ENCODE assay signal across 20 mouse cellular contexts in genomic region chr7:46339818-46340217, GRCm38 (mm10). TPM values are rescaled to one million over a fixed set of nuclear protein-coding genes. Genes with fewer than 3 reads are reported as not detected.
A peak's percentile ranks its signal among the peaks of the same experiment; 100 is the strongest.
DNase-seq lines count a peak whose midpoint lies in the region; ATAC-seq and TF ChIP-seq lines count a peak whose summit lies in the region.
"Had no signal": no experiment of that assay in that cellular context is flagged by ENCODE, and none has a peak within 500 bp of the region (broad histone marks: within the 10 kb centered on the region; RNA-seq: fewer than 3 reads in every experiment).

No protein-coding gene starts in this region.

- H3K4me2 ChIP-seq in kidney, postnatal 0 days (ENCODE audit: low read length): no peak overlapping the region
- H3K4me2 ChIP-seq in embryonic facial prominence, embryonic 14.5 days (ENCODE audit: low read depth, low read length): no peak overlapping the region
- H3K4me2 ChIP-seq in hindbrain, embryonic 11.5 days (replicated peaks; ENCODE audit: low read depth, low read length): no peak overlapping the region
- H3K4me2 ChIP-seq: embryonic facial prominence, embryonic 12.5 days; heart, embryonic 15.5 days; midbrain, embryonic 11.5 days had no signal

- 9% methylated on average over 3 of the region's 3 CpGs for WGBS in kidney, postnatal 0 days
- 16% methylated on average over 3 of the region's 3 CpGs for WGBS in embryonic facial prominence, embryonic 14.5 days
- 60% methylated on average over 3 of the region's 3 CpGs for WGBS in hindbrain, embryonic 11.5 days

- peak; percentile 53 for DNase-seq in kidney, postnatal 0 days (ENCODE audit: low spot score)
- DNase-seq in kidney, adult 9 months: no peak
- DNase-seq in embryonic facial prominence, embryonic 14.5 days (ENCODE audit: low spot score): peak; percentile 47
- peak; percentile 24 for DNase-seq in hindlimb bud, embryonic 11.5 days (ENCODE audit: extremely low spot score, low read depth, low spot score)
- no peak for DNase-seq in heart, adult 9 months (ENCODE audit: low spot score in 2 of 2)
- no peak for DNase-seq in hindbrain, embryonic 11.5 days (ENCODE audit: low spot score)
- DNase-seq in lung, postnatal 10 days: no peak
- DNase-seq: adrenal gland, adult 2 months; cerebellum, postnatal 10 days; heart, adult 18-20 months; kidney, adult 8-10 months; liver; liver, postnatal 0 days; spleen, adult 18-20 months; thymus, adult 2 months had no signal

- H3K27me3 ChIP-seq in kidney, postnatal 0 days (ENCODE audit: insufficient read depth, low read length): no peaks in the 10 kb centered on the region
- H3K27me3 ChIP-seq in embryonic facial prominence, embryonic 14.5 days (replicated peaks; ENCODE audit: control insufficient read depth, insufficient read depth, low read length): no peaks in the 10 kb centered on the region
- no peaks in the 10 kb centered on the region for H3K27me3 ChIP-seq in hindbrain, embryonic 11.5 days (ENCODE audit: control insufficient read depth, insufficient read depth, low read length)
- H3K27me3 ChIP-seq: embryonic facial prominence, embryonic 12.5 days; heart, embryonic 15.5 days had no signal

- H3K4me1 ChIP-seq in kidney, postnatal 0 days (replicated peaks; ENCODE audit: insufficient read depth, low read length): no peaks in the 10 kb centered on the region
- no peaks in the 10 kb centered on the region for H3K4me1 ChIP-seq in embryonic facial prominence, embryonic 14.5 days (ENCODE audit: control insufficient read depth, insufficient read depth, low read length)
- H3K4me1 ChIP-seq in hindbrain, embryonic 11.5 days (replicated peaks; ENCODE audit: control insufficient read depth, insufficient read depth, low read length): no peaks in the 10 kb centered on the region
- H3K4me1 ChIP-seq: heart, embryonic 15.5 days had no signal

- ATAC-seq in kidney, postnatal 0 days (replicated peaks; ENCODE audit: low FRiP score, low read depth): 0 out of 2 replicates have a peak, but pooled peaks have one; percentile 25
- ATAC-seq in embryonic facial prominence, embryonic 14.5 days (ENCODE audit: low read depth): 0 out of 2 replicates have a peak, but pooled peaks have one; percentile 26
- ATAC-seq in hindbrain, embryonic 11.5 days (ENCODE audit: low FRiP score): no peak
- ATAC-seq: liver, postnatal 0 days had no signal

- no peak overlapping the region for H3K27ac ChIP-seq in kidney, postnatal 0 days
- H3K27ac ChIP-seq in embryonic facial prominence, embryonic 14.5 days (replicated peaks; ENCODE audit: low read depth, low read length): no peak overlapping the region
- no peak overlapping the region for H3K27ac ChIP-seq in hindbrain, embryonic 11.5 days (ENCODE audit: low read depth, low read length)
- H3K27ac ChIP-seq: embryonic facial prominence, embryonic 12.5 days; heart, embryonic 15.5 days; left cerebral cortex, adult 2 months had no signal

- H3K4me3 ChIP-seq in kidney, postnatal 0 days (replicated peaks; ENCODE audit: low read depth, low read length): no peak overlapping the region
- no peak overlapping the region for H3K4me3 ChIP-seq in embryonic facial prominence, embryonic 14.5 days (ENCODE audit: low read depth, low read length)
- H3K4me3 ChIP-seq in hindbrain, embryonic 11.5 days (ENCODE audit: low read depth, low read length): no peak overlapping the region
- H3K4me3 ChIP-seq: embryonic facial prominence, embryonic 12.5 days; heart, embryonic 15.5 days; left cerebral cortex, adult 2 months had no signal

- H3K9ac ChIP-seq in kidney, postnatal 0 days (ENCODE audit: low read depth, low read length): no peak overlapping the region
- no peak overlapping the region for H3K9ac ChIP-seq in embryonic facial prominence, embryonic 14.5 days (ENCODE audit: low read depth, low read length)
- H3K9ac ChIP-seq in hindbrain, embryonic 11.5 days (ENCODE audit: low read depth, low read length): no peak overlapping the region
- H3K9ac ChIP-seq: embryonic facial prominence, embryonic 12.5 days; heart, embryonic 15.5 days; liver, postnatal 0 days had no signal

- H3K9me3 ChIP-seq in kidney, postnatal 0 days (replicated peaks; ENCODE audit: low read length): no peaks in the 10 kb centered on the region
- no peaks in the 10 kb centered on the region for H3K9me3 ChIP-seq in embryonic facial prominence, embryonic 14.5 days (ENCODE audit: control insufficient read depth, low read length)
- no peaks in the 10 kb centered on the region for H3K9me3 ChIP-seq in hindbrain, embryonic 11.5 days (ENCODE audit: control insufficient read depth, low read length)
- H3K9me3 ChIP-seq: embryonic facial prominence, embryonic 12.5 days; G1E; heart, embryonic 15.5 days had no signal

- TF ChIP-seq CTCF in kidney, postnatal 0 days (IDR thresholded peaks at IDR 0.05; ENCODE audit: low read depth): no peak

- H3K36me3 ChIP-seq in kidney, postnatal 0 days (ENCODE audit: insufficient read depth, low read length): no peaks in the 10 kb centered on the region
- no peaks in the 10 kb centered on the region for H3K36me3 ChIP-seq in embryonic facial prominence, embryonic 14.5 days (ENCODE audit: control insufficient read depth, insufficient read depth, low read length)
- H3K36me3 ChIP-seq in hindbrain, embryonic 11.5 days (ENCODE audit: control insufficient read depth, insufficient read depth, low read length): no peaks in the 10 kb centered on the region
- H3K36me3 ChIP-seq: embryonic facial prominence, embryonic 12.5 days; G1E; heart, embryonic 15.5 days had no signal

RNA-seq across cellular contexts. Expression of gene Myod1, which starts 36.5 kb away (rescaled TPM):
- not detected in 2 replicates for polyA plus RNA-seq in kidney, postnatal 0 days (2015; fragmentation: Nextera tagmentation; extraction: Ambion mirVana)
- polyA plus RNA-seq in embryonic facial prominence, embryonic 14.5 days (2014; fragmentation: Nextera tagmentation; extraction: Ambion mirVana): 46.5 and 50.7 TPM in 2 replicates
- polyA plus RNA-seq in hindbrain, embryonic 11.5 days (2014; fragmentation: Nextera tagmentation; extraction: Ambion mirVana): 1.2 and 3.2 TPM in 2 replicates
- polyA plus RNA-seq: adrenal gland, adult 2 months; G1E; liver, postnatal 0 days; midbrain, embryonic 11.5 days had no signal

RNA-seq across cellular contexts. Expression of gene Kcnc1, which starts 56.5 kb away (rescaled TPM):
- polyA plus RNA-seq in kidney, postnatal 0 days (2015; fragmentation: Nextera tagmentation; extraction: Ambion mirVana): 0.03 and 0.08 TPM in 2 replicates
- polyA plus RNA-seq in embryonic facial prominence, embryonic 14.5 days (2014; fragmentation: Nextera tagmentation; extraction: Ambion mirVana): 0.69 and 1.1 TPM in 2 replicates
- 1.7 and 3.1 TPM in 2 replicates for polyA plus RNA-seq in hindbrain, embryonic 11.5 days (2014; fragmentation: Nextera tagmentation; extraction: Ambion mirVana)
- polyA plus RNA-seq: G1E; heart, embryonic 15.5 days; liver, postnatal 0 days had no signal

Comparison
In these comparisons a context has a peak if more than half of its experiments do, and no peak if none do; other contexts are left out.
1. DNase-seq: peak in kidney, postnatal 0 days (single experiment), embryonic facial prominence, embryonic 14.5 days (single experiment) and hindlimb bud, embryonic 11.5 days (single experiment); none in kidney, adult 9 months (single experiment), heart, adult 9 months (0 of 2), hindbrain, embryonic 11.5 days (single experiment) and lung, postnatal 10 days (single experiment).
2. RNA of gene Myod1, which starts 36.5 kb away (polyA plus RNA-seq): 46.5 to 50.7 TPM in embryonic facial prominence, embryonic 14.5 days; 1.2 to 3.2 TPM in hindbrain, embryonic 11.5 days and not detected in kidney, postnatal 0 days; every median in the first group is over 10 times any median in the second.